Comparison of ENCODE assay signal across 8 mouse cellular contexts in genomic region chr5:52240540-52240939, GRCm38 (mm10). TPM values are rescaled to one million over a fixed set of nuclear protein-coding genes. Genes with fewer than 3 reads are reported as not detected.
DNase-seq lines count a peak whose midpoint lies in the region; ATAC-seq and TF ChIP-seq lines count a peak whose summit lies in the region.

No protein-coding gene starts in this region.

- no peak overlapping the region for H3K4me2 ChIP-seq in stomach, postnatal 0 days (replicated peaks; ENCODE audit: low read depth)

- no peak overlapping the region for H3K27ac ChIP-seq in heart, adult 2 months
- no peak overlapping the region for H3K27ac ChIP-seq in heart, embryonic 10.5 days
- no peak overlapping the region for H3K27ac ChIP-seq in stomach, postnatal 0 days (replicated peaks)

- H3K36me3 ChIP-seq in heart, adult 2 months (ENCODE audit: control insufficient read depth, insufficient read depth, low read length): no peaks in the 10 kb centered on the region
- H3K36me3 ChIP-seq in heart, embryonic 10.5 days: no peaks in the 10 kb centered on the region
- no peaks in the 10 kb centered on the region for H3K36me3 ChIP-seq in stomach, postnatal 0 days (ENCODE audit: control insufficient read depth, insufficient read depth, low read length)

- WGBS in heart, adult 2 months: 3% methylated on average over 2 of the region's 2 CpGs
- WGBS in heart, embryonic 10.5 days: 2% methylated on average over 2 of the region's 2 CpGs
- whole genome bisulfite sequencing in stomach, postnatal 0 days: 11% methylated on average over 2 of the region's 2 CpGs

- no peak for ATAC-seq in stomach, postnatal 0 days (ENCODE audit: low FRiP score, low TSS enrichment)

- H3K4me1 ChIP-seq in heart, adult 2 months (ENCODE audit: control insufficient read depth, insufficient read depth, low read length): no peaks in the 10 kb centered on the region
- peaks cover 3% of the 10 kb centered on the region; the same call in 1 of the 2 replicates for H3K4me1 ChIP-seq in heart, embryonic 10.5 days
- no peaks in the 10 kb centered on the region for H3K4me1 ChIP-seq in stomach, postnatal 0 days (replicated peaks; ENCODE audit: control insufficient read depth, insufficient read depth)

- no peak overlapping the region for H3K9ac ChIP-seq in heart, adult 2 months (ENCODE audit: low read depth, low read length)
- H3K9ac ChIP-seq in stomach, postnatal 0 days (ENCODE audit: low read length): no peak overlapping the region

- H3K4me3 ChIP-seq in heart, adult 2 months: no peak overlapping the region
- no peak overlapping the region for H3K4me3 ChIP-seq in heart, embryonic 10.5 days
- no peak overlapping the region for H3K4me3 ChIP-seq in stomach, postnatal 0 days (ENCODE audit: low read depth, low read length)

- H3K27me3 ChIP-seq in heart, adult 2 months (ENCODE audit: control insufficient read depth, insufficient read depth, low read length): no peaks in the 10 kb centered on the region
- H3K27me3 ChIP-seq in heart, embryonic 10.5 days (ENCODE audit: insufficient read depth, poor library complexity, severe bottlenecking): no peaks in the 10 kb centered on the region
- H3K27me3 ChIP-seq in stomach, postnatal 0 days (ENCODE audit: control insufficient read depth, insufficient read depth, low read length): no peaks in the 10 kb centered on the region

- TF ChIP-seq CTCF in heart, adult 2 months (IDR thresholded peaks at IDR 0.05): peak; percentile 79
- TF ChIP-seq CTCF in stomach, postnatal 0 days (IDR thresholded peaks at IDR 0.05; ENCODE audit: low read depth): peak; percentile 70

- H3K79me2 ChIP-seq in heart, adult 2 months (replicated peaks; ENCODE audit: control insufficient read depth, insufficient read depth, low read length): no peaks in the 10 kb centered on the region

- no peak for TF ChIP-seq POLR2A in heart, adult 2 months (IDR thresholded peaks at IDR 0.05; ENCODE audit: insufficient read depth, low read depth, low read length)

- no peak for TF ChIP-seq EP300 in heart, adult 2 months (IDR thresholded peaks at IDR 0.05; ENCODE audit: insufficient read depth, low read depth, low read length)
- TF ChIP-seq EP300 in stomach, postnatal 0 days (optimal IDR thresholded peaks at IDR 0.05): no peak

- DNase-seq in heart, adult 2 months: no peak
- no peak for DNase-seq in heart, embryonic 10.5 days (ENCODE audit: low spot score)
- DNase-seq in thymus, postnatal 25 days: peak; percentile 5
- no peak for DNase-seq in thymus, adult 18-20 months
- DNase-seq in induced T-regulatory cell, adult 2 months (ENCODE audit: low read depth): peak; percentile 32
- peak; percentile 24 for DNase-seq in stomach, postnatal 0 days (ENCODE audit: low spot score)
- no peak for DNase-seq in natural killer cell, adult 2 months (ENCODE audit: low spot score in 2 of 2)
- no peak for DNase-seq in T-cell, adult 2 months (ENCODE audit: low spot score)

- intact Hi-C loops in heart, adult 2 months (cut with DNase I): loop anchor here (5.0 kb wide), 2 partner anchors 108 to 123 kb away; no protein-coding TSS in a partner anchor

- no peaks in the 10 kb centered on the region for H3K9me3 ChIP-seq in heart, embryonic 10.5 days
- H3K9me3 ChIP-seq in stomach, postnatal 0 days (ENCODE audit: control insufficient read depth, low read length): no peaks in the 10 kb centered on the region

RNA-seq across cellular contexts. Expression of gene Dhx15, which starts 50.2 kb away (rescaled TPM):
- total RNA-seq in heart, adult 2 months (2021): 10 to 100 TPM; 54.1 to 54.8 TPM
- polyA plus RNA-seq in heart, adult 2 months (2012; rRNA removed): 24.0 and 51.3 TPM in 2 replicates
- 114 and 139 TPM in 2 replicates for polyA plus RNA-seq in heart, embryonic 10.5 days (2016; fragmentation: Nextera tagmentation; extraction: Ambion mirVana)
- 54.9 TPM in 2 replicates for polyA plus RNA-seq in stomach, postnatal 0 days (2015; fragmentation: Nextera tagmentation; extraction: Ambion mirVana)

Comparison
In these comparisons a context has a peak if more than half of its experiments do, and no peak if none do; other contexts are left out.
1. DNase-seq: peak in thymus, postnatal 25 days (single experiment), induced T-regulatory cell, adult 2 months (single experiment) and stomach, postnatal 0 days (single experiment); none in heart, adult 2 months (0 of 2), heart, embryonic 10.5 days (single experiment), thymus, adult 18-20 months (0 of 2), natural killer cell, adult 2 months (0 of 2) and T-cell, adult 2 months (single experiment).